Mouse (Mus musculus) embryonic facial prominence, embryonic 11.5 days (tissue): ENCODE measurements at regions not wholly inside any gene's neighbourhood (a gene's known extent, or its start where the extent isn't known, plus 50 kb on each side); places are given as distances from the start of the nearest gene placed in this dataset.

ENCODE experiments used
- ATAC-seq: fragments of 200-750 bp; cut with Nextera tagmentation; replicated peaks from 2 replicates; pipeline ENCODE4 v1.8.0; 2017; ENCODE audit warnings: low read depth; ENCODE audit not compliant: insufficient number of reproducible peaks, low FRiP score, low TSS enrichment
- DNase-seq: peaks from one replicate; pipeline ENCODE4 v3.0.0-alpha.2; 2015; ENCODE audit warnings: low spot score
- H3K27ac ChIP-seq: fragments of 300-500 bp; sonication (generic); replicated peaks from 2 replicates; pipeline ENCODE4 v1.5.1; 2014; ENCODE audit warnings: mild to moderate bottlenecking, low read depth, low read length, control low read depth
- H3K27me3 ChIP-seq: fragments of 300-500 bp; sonication (generic); 2 replicates; pipeline ENCODE4 v1.6.1; 2014; ENCODE audit warnings: mild to moderate bottlenecking, low read length, moderate library complexity, mixed read lengths; ENCODE audit not compliant: control insufficient read depth, insufficient read depth
- H3K36me3 ChIP-seq: fragments of 300-500 bp; sonication (generic); replicated peaks from 2 replicates; pipeline ENCODE4 v1.6.1; 2014; ENCODE audit warnings: low read depth, mild to moderate bottlenecking, low read length, moderate library complexity, mixed read lengths; ENCODE audit not compliant: control insufficient read depth, insufficient read depth
- H3K4me1 ChIP-seq: fragments of 300-500 bp; sonication (generic); 2 replicates; pipeline ENCODE4 v1.6.1; 2014; ENCODE audit warnings: low read length, mixed read lengths; ENCODE audit not compliant: control insufficient read depth, insufficient read depth
- H3K4me2 ChIP-seq: fragments of 300-500 bp; sonication (generic); 2 replicates; pipeline ENCODE4 v1.6.1; 2014; ENCODE audit warnings: low read depth, mild to moderate bottlenecking, control low read depth, low read length, moderate library complexity
- H3K4me3 ChIP-seq: fragments of 300-500 bp; sonication (generic); 2 replicates; pipeline ENCODE4 v1.5.1; 2014; ENCODE audit warnings: low read depth, low read length, control low read depth
- H3K9ac ChIP-seq: fragments of 300-500 bp; sonication (generic); replicated peaks from 2 replicates; pipeline ENCODE4 v1.6.1; 2014; ENCODE audit warnings: mild to moderate bottlenecking, control low read depth, low read length
- H3K9me3 ChIP-seq: fragments of 300-500 bp; sonication (generic); replicated peaks from 2 replicates; pipeline ENCODE4 v1.6.1; 2016; ENCODE audit warnings: mild to moderate bottlenecking, low read length, inconsistent platforms, mixed read lengths; ENCODE audit not compliant: control insufficient read depth
- WGBS: fragments of 180-500 bp; shearing (Covaris S2); extraction: QIAGEN DNeasy Blood & Tissue Kit; methylation state at CpG from one replicate; pipeline ENCODE4 v1.1.7; 2014; 5-methylcytosine and 5-hydroxymethylcytosine counted together

DNA sequence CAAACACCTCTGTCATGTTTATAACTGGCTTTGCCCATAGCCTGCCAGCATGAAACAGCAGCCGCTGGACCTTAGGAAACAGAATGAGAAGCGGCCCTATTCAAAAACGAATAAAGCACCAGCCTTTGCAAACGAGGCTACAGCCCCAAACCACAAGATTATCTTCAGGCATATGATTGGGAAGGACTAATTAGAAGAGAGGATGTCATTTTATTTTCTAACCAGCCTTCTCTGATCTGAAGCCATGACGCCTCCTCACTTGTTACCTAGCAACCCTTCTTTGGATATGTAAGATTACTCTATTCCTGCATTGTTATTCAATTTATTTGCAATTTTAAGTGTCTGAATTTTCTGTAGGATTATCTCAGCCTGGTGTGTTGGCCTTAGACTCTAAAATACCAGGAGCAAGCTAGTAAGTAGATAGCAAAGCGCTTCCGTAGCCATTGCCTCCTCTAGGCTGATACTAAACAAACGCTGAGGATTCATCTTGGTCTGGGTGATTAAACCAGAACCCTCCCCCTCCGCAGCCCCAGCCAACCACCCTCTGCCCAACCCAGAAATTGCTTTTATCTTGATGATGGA, 390.0 kb upstream of the Acvr2a start:
- Histone ChIP-seq H3K4me2 (no peak overlapping the region), H3K27ac (no peak overlapping the region), H3K9me3 (no peaks in the 10 kb centered on the region), H3K27me3 (no peaks in the 10 kb centered on the region), H3K36me3 (no peaks in the 10 kb centered on the region), H3K4me3 (no peak overlapping the region), H3K4me1 (no peaks in the 10 kb centered on the region), H3K9ac (no peak overlapping the region)
- no peak for ATAC-seq
- WGBS: 33% methylated on average over 9 of the region's 9 CpGs
- DNase-seq: no peak

DNA sequence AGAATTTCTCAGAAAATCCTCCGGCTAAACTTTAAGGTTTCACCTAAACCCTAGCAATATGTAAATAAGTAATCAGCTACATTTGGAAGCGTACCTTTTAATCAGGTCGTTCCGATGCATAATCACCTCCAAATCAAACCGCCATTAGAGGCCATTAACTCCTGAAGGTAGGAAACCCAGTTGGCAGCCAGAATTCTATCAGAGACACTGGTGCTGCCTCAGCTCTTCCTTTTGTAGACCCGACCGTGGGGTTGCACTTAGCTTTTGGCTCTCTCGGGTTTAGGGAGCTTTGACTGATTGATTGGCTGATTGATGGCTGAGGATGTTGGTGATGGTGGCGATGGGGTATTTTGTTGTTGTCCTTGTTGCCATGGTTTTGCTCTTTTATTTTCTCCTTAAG, 389.3 kb upstream of the Acvr2a start:
- DNase-seq: no peak
- no peaks in the 10 kb centered on the region for H3K27me3 ChIP-seq
- no peaks in the 10 kb centered on the region for H3K36me3 ChIP-seq
- no peaks in the 10 kb centered on the region for H3K4me1 ChIP-seq
- H3K9me3 ChIP-seq: no peaks in the 10 kb centered on the region
- no peak overlapping the region for H3K4me3 ChIP-seq
- H3K27ac ChIP-seq: no peak overlapping the region
- 25% methylated on average over 9 of the region's 9 CpGs for WGBS
- no peak overlapping the region for H3K4me2 ChIP-seq
- no peak overlapping the region for H3K9ac ChIP-seq
- no peak for ATAC-seq

DNA sequence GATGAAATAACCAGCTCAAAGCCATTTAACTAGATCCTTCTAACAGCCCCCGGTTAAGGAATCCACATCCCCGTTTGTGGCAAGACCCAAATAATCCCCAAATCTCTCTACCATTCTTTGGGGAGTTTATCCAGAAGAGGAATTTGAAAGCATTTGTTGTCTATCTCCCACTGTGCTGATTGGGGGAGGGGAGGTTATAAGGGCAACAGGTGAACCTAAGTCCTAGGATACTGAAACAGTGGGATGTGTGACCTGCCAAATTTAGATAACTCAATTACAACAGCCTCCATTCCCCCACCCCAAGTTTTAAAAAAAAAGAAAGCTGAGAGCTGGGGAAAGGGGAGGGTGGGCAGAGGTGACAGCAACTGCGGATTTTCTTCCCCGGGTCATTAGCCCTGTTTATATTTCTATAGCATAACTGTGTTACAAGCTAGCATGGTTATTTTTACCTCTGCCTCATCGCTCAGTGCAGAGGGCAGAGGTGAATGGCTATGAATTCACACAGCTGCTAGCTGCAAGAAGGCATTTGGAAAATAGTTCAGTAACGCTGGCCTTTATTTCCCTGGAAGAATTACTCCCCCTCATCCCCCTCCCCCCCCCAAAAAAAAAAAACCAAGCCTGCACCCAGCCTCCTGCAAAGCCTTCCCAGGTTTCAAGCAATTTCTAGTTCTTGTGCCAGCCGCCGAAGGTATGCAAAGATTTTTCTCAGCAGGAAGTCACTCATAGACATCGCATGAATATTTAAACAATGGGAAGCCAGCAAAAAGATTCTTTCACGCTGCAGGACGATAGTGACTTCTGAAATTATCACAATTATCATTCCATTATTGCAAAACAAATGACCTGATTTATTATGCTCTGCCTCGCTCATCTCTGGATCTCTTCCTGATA, 388.5 kb upstream of the Acvr2a start:
- H3K36me3 ChIP-seq: no peaks in the 10 kb centered on the region
- H3K9me3 ChIP-seq: no peaks in the 10 kb centered on the region
- DNase-seq: peak; percentile 43
- no peak overlapping the region for H3K4me2 ChIP-seq
- no peak overlapping the region for H3K27ac ChIP-seq
- WGBS: 15% methylated on average over 12 of the region's 12 CpGs
- no peak overlapping the region for H3K9ac ChIP-seq
- H3K4me1 ChIP-seq: no peaks in the 10 kb centered on the region
- ATAC-seq: peak; percentile 56
- no peaks in the 10 kb centered on the region for H3K27me3 ChIP-seq
- no peak overlapping the region for H3K4me3 ChIP-seq

DNA sequence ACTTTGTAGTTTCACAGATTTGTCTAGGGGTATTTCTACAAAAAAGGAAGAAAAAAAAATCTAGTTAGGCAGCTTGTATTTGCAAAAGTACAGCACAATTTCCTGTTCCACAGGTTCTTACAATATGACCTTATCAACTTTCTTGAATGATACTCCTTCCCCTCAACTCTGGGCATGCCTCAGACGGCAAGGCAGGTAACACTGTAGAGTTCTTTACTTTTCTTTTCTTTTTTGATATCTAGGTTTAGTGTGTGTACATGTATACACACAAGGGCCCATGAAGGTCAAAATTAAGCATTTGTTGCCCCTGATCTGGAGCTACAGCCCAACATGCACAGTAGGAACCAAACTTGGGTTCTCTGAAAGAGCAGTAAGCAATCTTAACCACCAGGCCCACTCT, 381.4 kb upstream of the Acvr2a start:
- DNase-seq (no peak), ATAC-seq (no peak)
- 82% methylated on average over 1 of the region's 1 CpGs for WGBS
- Histone ChIP-seq H3K4me1 (no peaks in the 10 kb centered on the region), H3K9me3 (no peaks in the 10 kb centered on the region), H3K27me3 (no peaks in the 10 kb centered on the region), H3K36me3 (no peaks in the 10 kb centered on the region), H3K9ac (no peak overlapping the region), H3K27ac (no peak overlapping the region), H3K4me3 (no peak overlapping the region), H3K4me2 (no peak overlapping the region)

DNA sequence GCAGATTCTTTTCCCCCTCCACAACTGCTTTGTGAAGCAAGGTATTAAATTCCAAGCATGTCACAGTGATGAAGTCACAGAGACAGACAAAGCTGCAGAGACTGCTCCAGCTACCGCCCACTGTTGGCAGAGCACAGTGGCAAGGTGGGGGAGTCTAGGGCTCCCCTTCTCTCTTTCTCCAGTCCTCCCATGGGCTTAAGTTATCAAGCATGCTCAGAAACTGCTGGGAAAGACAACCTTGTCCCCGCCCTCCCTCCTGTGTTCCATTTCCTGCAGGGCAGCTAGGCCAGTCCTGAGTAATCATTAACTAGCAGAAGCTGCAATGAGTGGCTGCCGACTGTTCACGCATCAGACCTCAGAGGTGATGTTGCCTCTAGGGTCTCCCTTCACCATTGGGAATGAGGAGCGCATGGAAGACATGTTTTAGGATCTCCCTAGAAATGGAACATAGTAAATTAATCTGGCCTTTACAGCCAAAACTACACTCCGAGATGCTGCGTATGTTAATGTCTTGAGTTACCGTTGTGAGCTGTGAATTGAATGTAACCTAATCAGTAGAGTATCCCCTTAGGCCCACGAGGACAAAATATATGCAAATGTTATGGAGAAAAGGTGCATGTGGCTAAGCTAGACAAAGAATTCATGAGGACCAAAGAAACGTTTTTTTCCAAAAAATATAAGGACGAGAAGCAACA, 372.5 kb upstream of the Acvr2a start:
- no peaks in the 10 kb centered on the region for H3K9me3 ChIP-seq
- no peaks in the 10 kb centered on the region for H3K27me3 ChIP-seq
- WGBS: 51% methylated on average over 11 of the region's 11 CpGs
- H3K4me3 ChIP-seq: no peak overlapping the region
- no peak overlapping the region; the same call in 1 of the 2 replicates for H3K27ac ChIP-seq
- peak; percentile 43 for DNase-seq
- H3K9ac ChIP-seq: no peak overlapping the region
- peak overlapping the region; percentile 7; the same call in 1 of the 2 replicates for H3K4me2 ChIP-seq
- ATAC-seq: peak; percentile 87
- H3K36me3 ChIP-seq: no peaks in the 10 kb centered on the region
- H3K4me1 ChIP-seq: peaks cover 3% of the 10 kb centered on the region

DNA sequence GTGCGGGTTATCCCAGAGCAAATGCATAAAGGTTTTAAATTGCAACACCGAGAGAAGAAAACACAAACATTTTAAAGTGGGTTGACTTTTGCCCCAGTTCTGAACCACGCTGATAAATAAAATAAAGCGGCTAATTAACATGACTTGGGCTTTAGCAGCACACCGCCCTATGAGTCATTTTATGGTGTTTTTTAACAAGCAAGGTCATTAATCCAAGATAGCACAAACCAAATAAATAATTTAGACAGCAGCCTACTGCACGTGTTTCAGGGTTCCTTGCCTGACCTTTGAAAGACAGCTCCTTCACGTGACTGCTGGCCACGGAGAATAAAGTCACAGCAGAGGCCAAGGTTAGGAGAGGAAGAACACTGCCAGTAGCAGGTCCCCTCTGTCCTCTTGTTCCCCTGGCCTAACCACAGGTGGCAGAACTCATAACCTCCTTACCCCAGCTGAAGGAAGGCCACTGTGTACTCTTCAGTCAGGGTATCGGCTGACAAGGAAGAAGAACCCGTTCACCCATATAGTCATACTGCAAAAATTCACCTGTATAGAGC, 371.8 kb upstream of the Acvr2a start:
- Histone ChIP-seq H3K9me3 (no peaks in the 10 kb centered on the region), H3K9ac (no peak overlapping the region), H3K27ac (no peak overlapping the region), H3K36me3 (no peaks in the 10 kb centered on the region), H3K4me1 (peaks cover 3% of the 10 kb centered on the region), H3K4me3 (no peak overlapping the region), H3K4me2 (no peak overlapping the region), H3K27me3 (no peaks in the 10 kb centered on the region)
- 75% methylated on average over 10 of the region's 10 CpGs for WGBS
- no peak for ATAC-seq
- no peak for DNase-seq

DNA sequence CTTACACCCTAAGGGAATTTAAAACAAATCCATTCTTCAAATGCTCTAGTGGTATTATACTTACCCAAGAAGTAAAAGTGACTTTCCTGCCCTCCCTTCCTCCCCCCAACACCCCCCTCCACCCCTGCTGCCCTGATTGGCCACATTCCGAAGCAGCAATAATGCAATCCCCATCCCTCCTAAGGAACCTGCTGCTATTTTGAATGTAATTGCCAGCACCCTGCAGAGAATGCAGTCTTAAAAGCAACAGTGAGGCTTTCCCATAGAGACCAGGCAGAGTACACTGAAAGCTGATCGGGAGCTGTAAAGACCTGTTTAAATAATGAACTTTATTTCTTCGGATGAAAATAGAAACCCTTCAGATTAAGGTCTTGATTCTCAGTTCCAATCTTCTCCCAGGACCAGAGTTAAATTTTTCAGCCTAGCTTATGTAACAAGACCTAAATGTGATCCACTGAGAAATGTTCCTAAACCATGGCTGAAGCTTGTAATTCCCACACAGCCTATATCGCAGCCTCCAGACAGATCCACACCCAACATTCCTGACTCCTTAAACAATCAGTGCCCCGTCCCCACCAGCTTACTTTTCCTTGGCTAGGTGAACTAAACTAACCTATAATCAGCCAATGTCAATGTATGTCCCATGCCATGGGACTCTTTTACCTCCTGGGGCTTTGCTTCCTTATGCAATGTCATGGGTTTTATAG, 367.9 kb upstream of the Acvr2a start:
- no peak for DNase-seq
- H3K4me1 ChIP-seq: peaks cover 3% of the 10 kb centered on the region
- 25% methylated on average over 5 of the region's 5 CpGs for WGBS

More for the DNA sequence above, 367.9 kb upstream of the Acvr2a start:
- no peak for ATAC-seq
- Histone ChIP-seq H3K9ac (no peak overlapping the region), H3K36me3 (no peaks in the 10 kb centered on the region), H3K27me3 (no peaks in the 10 kb centered on the region), H3K4me2 (no peak overlapping the region), H3K9me3 (no peaks in the 10 kb centered on the region), H3K4me3 (no peak overlapping the region), H3K27ac (no peak overlapping the region)
